Mouse (Mus musculus) 3134 (cell line): Measurements from ENCODE around the gene Atp2c2.
A peak's percentile ranks its signal among the peaks of the same experiment; 100 is the strongest.

Experiments
- DNase-seq: peaks from one replicate; pipeline ENCODE4 v3.0.0-alpha.2; 2011; ENCODE audit warnings: low spot score; ENCODE audit not compliant: insufficient read length; ENCODE audit errors: extremely low read depth

Gene Atp2c2

GRCm38 (mm10) chr8:119738129-119738907, 38.5 kb downstream of the Atp2c2 start:
- DNase-seq, result no peak

GRCm38 (mm10) chr8:119740634-119741033, 40.8 kb downstream of the Atp2c2 start:
- DNase-seq, result no peak

- no peak for DNase-seq
Observed at GRCm38 (mm10) chr8:119742409-119742808, 42.6 kb downstream of the Atp2c2 start.

GRCm38 (mm10) chr8:119743291-119744026, 43.6 kb downstream of the Atp2c2 start:
- DNase-seq, result peak; percentile 46

- peak; percentile 27 for DNase-seq
Observed at GRCm38 (mm10) chr8:119744604-119745003, 44.8 kb downstream of the Atp2c2 start.

GRCm38 (mm10) chr8:119755238-119756146, 55.7 kb downstream of the Atp2c2 start:
- DNase-seq, result no peak

- no peak for DNase-seq
Observed at GRCm38 (mm10) chr8:119756147-119756461, 56.3 kb downstream of the Atp2c2 start.

GRCm38 (mm10) chr8:119756538-119756937, 56.7 kb downstream of the Atp2c2 start:
- no peak for DNase-seq

GRCm38 (mm10) chr8:119761692-119762091, 61.9 kb downstream of the Atp2c2 start:
- no peak for DNase-seq

- no peak for DNase-seq
Observed at GRCm38 (mm10) chr8:119762226-119763220, 62.7 kb downstream of the Atp2c2 start.

GRCm38 (mm10) chr8:119765311-119765710, 65.5 kb downstream of the Atp2c2 start:
- no peak for DNase-seq

GRCm38 (mm10) chr8:119765761-119766444, 66.1 kb downstream of the Atp2c2 start:
- DNase-seq, result no peak

GRCm38 (mm10) chr8:119776668-119777245, 76.9 kb downstream of the Atp2c2 start:
- no peak for DNase-seq

GRCm38 (mm10) chr8:119777765-119778164, 78.0 kb downstream of the Atp2c2 start:
- DNase-seq, result no peak

- DNase-seq, result peak; percentile 96
Observed at GRCm38 (mm10) chr8:119778263-119778662, 78.5 kb downstream of the Atp2c2 start, which contains the start of gene Tldc1. Gene Tldc1, minus strand, starts transcription at chr8:119778416.

- peak; percentile 63 for DNase-seq
Observed at GRCm38 (mm10) chr8:119779013-119779737, 79.4 kb downstream of the Atp2c2 start.

GRCm38 (mm10) chr8:119780402-119781049, 80.7 kb downstream of the Atp2c2 start:
- DNase-seq, result no peak
